Mouse (Mus musculus): ENCODE data around the gene Mbd6.
"Not testable (repeated sequence)": the region's sequence is repeated elsewhere in the genome, so short reads cannot be mapped to it uniquely, and the experiment has no call there.

Mbd6 gene

GRCm38 (mm10) chr10:127312858-127313257 is 24.0 kb upstream of the Mbd6 start:
- DNase-seq (ENCODE audit: low spot score) = no peak

- peak; percentile 96 for DNase-seq (ENCODE audit: low spot score)
Measured at GRCm38 (mm10) chr10:127312356-127312676, 23.5 kb upstream of the Mbd6 start.

GRCm38 (mm10) chr10:127311476-127312355 is 22.9 kb upstream of the Mbd6 start, which contains the start of gene Mars:
Gene Mars, minus strand, starts transcription at chr10:127311786.
- DNase-seq (ENCODE audit: low spot score) = peak; percentile 99

- DNase-seq (ENCODE audit: low spot score) = peak; percentile 95
Measured at GRCm38 (mm10) chr10:127310523-127311475, 22.0 kb upstream of the Mbd6 start.

- not testable (repeated sequence) for DNase-seq (ENCODE audit: low spot score)
Measured at GRCm38 (mm10) chr10:127309167-127309566, 20.3 kb upstream of the Mbd6 start.

- no peak for DNase-seq (ENCODE audit: low spot score)
Measured at GRCm38 (mm10) chr10:127303136-127303535, 14.3 kb upstream of the Mbd6 start.

GRCm38 (mm10) chr10:127300361-127300760 is 11.5 kb upstream of the Mbd6 start:
- no peak for DNase-seq (ENCODE audit: low spot score)

GRCm38 (mm10) chr10:127297015-127297871 is 8.4 kb upstream of the Mbd6 start:
- no peak for DNase-seq (ENCODE audit: low spot score)

- DNase-seq (ENCODE audit: low spot score) = no peak
Measured at GRCm38 (mm10) chr10:127295986-127296794, 7.4 kb upstream of the Mbd6 start.

GRCm38 (mm10) chr10:127294895-127295510 is 6.2 kb upstream of the Mbd6 start:
- no peak for DNase-seq (ENCODE audit: low spot score)

GRCm38 (mm10) chr10:127293590-127294113 is 4.8 kb upstream of the Mbd6 start:
- no peak for DNase-seq (ENCODE audit: low spot score)

GRCm38 (mm10) chr10:127292987-127293538 is 4.2 kb upstream of the Mbd6 start:
- DNase-seq (ENCODE audit: low spot score) = no peak

GRCm38 (mm10) chr10:127291881-127292638 is 3.2 kb upstream of the Mbd6 start:
- DNase-seq (ENCODE audit: low spot score) = peak; percentile 54

GRCm38 (mm10) chr10:127290930-127291880 is 2.4 kb upstream of the Mbd6 start:
- DNase-seq (ENCODE audit: low spot score) = peak; percentile 94

GRCm38 (mm10) chr10:127290307-127290929 is 1.6 kb upstream of the Mbd6 start:
- DNase-seq (ENCODE audit: low spot score) = peak; percentile 100

GRCm38 (mm10) chr10:127289573-127290191 is 864 bp upstream of the Mbd6 start:
- DNase-seq (ENCODE audit: low spot score) = peak; percentile 84

GRCm38 (mm10) chr10:127288328-127288799 is 454 bp downstream of the Mbd6 start:
- DNase-seq (ENCODE audit: low spot score) = peak; percentile 78

Measured in MN1 (cell line).